Mouse (Mus musculus) E14TG2a.4 (cell line): ENCODE data around the gene Spsb1.

Source experiments
- CTCF ChIP-seq: conservative IDR thresholded peaks from 2 replicates; pipeline ENCODE4 v1.5.1; 2014; ENCODE audit warnings: low read length
- NANOG ChIP-seq: IDR thresholded peaks from 2 replicates; pipeline ENCODE4 v1.6.1; 2014; ENCODE audit warnings: borderline replicate concordance, low read length, mixed read lengths
- POU5F1 ChIP-seq: IDR thresholded peaks from 2 replicates; pipeline ENCODE4 v1.6.1; 2014; ENCODE audit warnings: low read length, borderline replicate concordance

GRCm38 (mm10) chr4:149913709-149914370 is 41.0 kb downstream of the Spsb1 start:
- TF ChIP-seq CTCF (no peak), POU5F1 (no peak), NANOG (no peak)
